Mouse (Mus musculus) CH12F3 (cell line): Measurements from ENCODE around the gene Exoc4.

Experiments
- in situ Hi-C: fragments of 300-500 bp; cut with MboI; formaldehyde crosslinking; loops from 2 replicates; pipeline ENCODE4 v1.14.3; 2020; ENCODE audit warnings: low sequenced_read_pairs

The Exoc4 gene

GRCm38 (mm10) chr6:33466168-33466839 is 217.4 kb downstream of the Exoc4 start:
- in situ Hi-C loops, result no loop called here

GRCm38 (mm10) chr6:33468480-33468879 is 219.6 kb downstream of the Exoc4 start:
- in situ Hi-C loops, result no loop called here

- in situ Hi-C loops, result no loop called here
Measured at GRCm38 (mm10) chr6:33476134-33476533, 227.2 kb downstream of the Exoc4 start.

- in situ Hi-C loops, result no loop called here
Measured at GRCm38 (mm10) chr6:33484568-33484967, 235.7 kb downstream of the Exoc4 start.

GRCm38 (mm10) chr6:33489788-33490187 is 240.9 kb downstream of the Exoc4 start:
- in situ Hi-C loops, result no loop called here

- in situ Hi-C loops, result no loop called here
Measured at GRCm38 (mm10) chr6:33496141-33496855, 247.4 kb downstream of the Exoc4 start.

GRCm38 (mm10) chr6:33497348-33497747 is 248.5 kb downstream of the Exoc4 start:
- in situ Hi-C loops, result no loop called here

- in situ Hi-C loops, result no loop called here
Measured at GRCm38 (mm10) chr6:33502388-33502787, 253.5 kb downstream of the Exoc4 start.

GRCm38 (mm10) chr6:33503381-33503780 is 254.5 kb downstream of the Exoc4 start:
- in situ Hi-C loops, result no loop called here

- in situ Hi-C loops, result no loop called here
Measured at GRCm38 (mm10) chr6:33507134-33507533, 258.2 kb downstream of the Exoc4 start.

- in situ Hi-C loops, result no loop called here
Measured at GRCm38 (mm10) chr6:33515391-33515790, 266.5 kb downstream of the Exoc4 start.

GRCm38 (mm10) chr6:33516798-33517197 is 267.9 kb downstream of the Exoc4 start:
- in situ Hi-C loops, result no loop called here

- in situ Hi-C loops, result no loop called here
Measured at GRCm38 (mm10) chr6:33517890-33518410, 269.1 kb downstream of the Exoc4 start.

GRCm38 (mm10) chr6:33525695-33526366 is 276.9 kb downstream of the Exoc4 start:
- in situ Hi-C loops, result no loop called here

- in situ Hi-C loops, result no loop called here
Measured at GRCm38 (mm10) chr6:33540356-33540755, 291.5 kb downstream of the Exoc4 start.

- in situ Hi-C loops, result no loop called here
Measured at GRCm38 (mm10) chr6:33542712-33543111, 293.8 kb downstream of the Exoc4 start.

GRCm38 (mm10) chr6:33551934-33552333 is 303.0 kb downstream of the Exoc4 start:
- in situ Hi-C loops, result no loop called here

- in situ Hi-C loops, result no loop called here
Measured at GRCm38 (mm10) chr6:33560925-33561324, 312.0 kb downstream of the Exoc4 start.

GRCm38 (mm10) chr6:33561911-33562310 is 313.0 kb downstream of the Exoc4 start:
- in situ Hi-C loops, result no loop called here

- in situ Hi-C loops, result no loop called here
Measured at GRCm38 (mm10) chr6:33575947-33576346, 327.1 kb downstream of the Exoc4 start.

GRCm38 (mm10) chr6:33608469-33608868 is 359.6 kb downstream of the Exoc4 start:
- in situ Hi-C loops, result no loop called here

GRCm38 (mm10) chr6:33613978-33614377 is 365.1 kb downstream of the Exoc4 start:
- in situ Hi-C loops, result no loop called here
